Mouse (Mus musculus) embryo, embryonic 10 days (tissue): ENCODE measurements around the gene Dpp6.

Experiments
- DNase-seq: peaks from one replicate; pipeline ENCODE4 v3.0.0-alpha.2; 2015; ENCODE audit warnings: low spot score

Dpp6 gene

DNA sequence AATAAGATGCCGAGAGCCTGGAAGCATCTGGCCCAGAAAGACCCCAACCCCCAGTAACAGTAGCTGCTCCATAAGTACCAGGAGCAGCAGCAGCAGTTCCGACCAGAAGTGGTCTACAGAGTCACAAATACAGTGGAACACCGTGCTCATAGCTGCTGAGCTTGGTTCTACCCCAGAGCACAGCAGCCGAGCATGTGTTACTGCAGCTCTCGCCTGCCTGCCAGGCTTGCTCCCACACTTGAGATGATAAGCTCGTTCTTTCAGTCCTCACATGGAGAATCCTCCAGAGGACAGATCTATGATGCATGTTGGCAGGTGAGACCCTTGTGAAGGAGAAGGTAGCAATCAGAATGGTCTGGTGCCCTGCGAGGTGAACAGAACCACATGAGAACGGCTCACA is 474.4 kb downstream of the Dpp6 start:
- no peak for DNase-seq

DNA sequence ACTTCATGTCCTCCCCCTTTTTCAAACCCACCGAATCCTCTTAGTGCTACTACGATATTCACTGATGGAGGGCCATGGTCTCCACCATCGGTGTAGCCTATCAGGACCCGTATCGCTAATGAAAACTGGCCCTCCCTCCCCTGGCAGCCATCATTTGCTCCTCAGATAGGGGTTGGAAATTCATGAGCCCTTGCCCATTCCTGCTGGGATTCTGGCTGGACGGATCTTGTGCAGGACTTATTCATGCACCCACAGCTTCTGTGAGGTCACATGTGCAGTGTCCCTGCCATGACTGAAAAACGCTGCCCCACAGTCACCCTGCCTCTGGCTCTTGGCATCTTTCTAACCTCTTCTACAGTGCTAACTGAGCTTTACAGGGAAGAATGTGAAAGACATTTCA is 475.2 kb downstream of the Dpp6 start:
- no peak for DNase-seq

DNA sequence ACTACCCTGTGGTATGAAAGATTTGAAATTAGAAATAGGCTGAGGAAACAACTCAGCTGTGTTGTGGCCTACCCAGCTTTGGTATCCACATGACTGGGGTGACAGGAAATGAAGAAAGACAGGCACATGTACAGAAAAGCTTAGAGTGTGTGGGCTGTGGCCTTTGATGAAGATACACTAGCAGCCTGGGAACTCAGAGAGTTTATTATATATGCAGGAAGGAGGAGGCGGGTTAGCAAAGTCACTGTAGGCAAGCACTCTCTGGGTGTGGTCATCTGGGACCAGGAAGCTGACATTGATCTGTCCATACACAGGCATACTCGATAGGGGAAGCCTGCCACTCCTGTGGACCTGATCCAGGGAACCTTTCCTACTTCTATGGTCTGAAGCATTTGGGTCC is 487.1 kb downstream of the Dpp6 start:
- DNase-seq = no peak

DNA sequence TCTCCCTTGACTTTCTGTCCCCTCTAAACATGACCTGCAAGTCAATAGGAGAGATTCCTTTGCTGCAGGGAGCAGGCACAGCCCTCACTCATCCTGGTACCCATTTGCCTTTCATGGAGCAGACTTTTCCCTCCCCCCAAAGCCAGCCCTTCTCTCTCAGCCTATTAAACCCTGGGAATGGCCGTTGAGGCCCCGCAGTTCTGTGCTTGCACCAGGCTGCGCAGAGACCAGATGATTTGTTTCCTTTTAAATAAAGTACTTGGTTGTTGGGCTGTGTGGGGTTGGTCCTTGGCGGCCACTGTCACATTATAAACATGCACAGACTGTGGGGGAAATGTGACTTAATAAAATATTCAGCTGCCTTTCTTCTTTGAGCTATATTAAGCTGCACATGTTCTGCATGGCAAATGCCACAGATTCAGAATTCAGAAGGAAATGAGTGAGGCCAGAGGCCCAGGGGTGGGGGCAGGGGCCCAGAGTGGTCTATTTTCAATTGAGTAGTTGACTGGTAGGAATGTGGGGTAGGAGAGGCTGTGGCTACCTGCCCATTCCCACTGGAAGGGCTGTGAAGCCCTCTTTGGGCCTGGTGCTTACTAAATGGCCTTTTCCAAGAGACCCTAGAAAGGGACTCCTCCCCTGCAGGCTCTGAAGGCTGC is 489.6 kb downstream of the Dpp6 start:
- no peak for DNase-seq

GRCm38 (mm10) chr5:27310217-27310616 is 493.2 kb downstream of the Dpp6 start:
- no peak for DNase-seq

DNA sequence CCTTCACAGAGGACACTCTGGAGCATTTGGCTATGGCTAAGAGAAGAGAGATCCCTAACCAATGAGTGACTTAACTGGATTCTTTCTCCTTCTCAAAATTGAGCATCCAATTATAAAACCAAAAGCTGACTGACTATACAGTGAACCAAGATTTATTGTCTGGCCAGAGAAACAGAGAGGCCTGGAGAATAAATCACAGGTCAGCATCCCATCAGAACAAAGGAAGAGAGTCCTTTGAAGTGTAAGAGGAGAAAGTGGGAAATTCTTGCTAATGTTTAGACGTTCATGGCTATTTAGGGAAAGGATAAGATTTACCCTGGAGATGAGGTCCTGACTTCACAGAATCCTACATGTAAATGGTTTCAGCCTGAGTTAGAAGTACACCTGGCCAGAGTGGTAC is 499.7 kb downstream of the Dpp6 start:
- DNase-seq = no peak

DNA sequence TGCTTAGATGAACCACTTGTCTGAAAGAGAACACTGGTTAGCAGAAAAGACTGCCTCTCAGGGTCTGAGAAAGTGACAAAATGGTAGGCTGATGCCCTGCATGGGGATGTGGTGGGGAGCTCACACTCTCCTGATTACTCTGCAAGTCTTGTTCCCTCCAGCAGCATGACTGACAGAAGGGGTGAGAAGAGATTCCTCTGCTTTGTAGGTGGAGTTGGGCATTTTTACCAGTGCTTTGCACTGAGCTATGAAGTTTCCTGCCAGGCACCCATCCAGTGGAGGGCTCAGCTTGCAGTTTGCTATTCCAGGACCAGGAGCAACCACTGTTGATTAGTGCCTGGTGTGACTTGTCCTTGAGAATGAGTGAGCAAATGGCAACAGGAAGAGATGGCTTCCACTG is 500.3 kb downstream of the Dpp6 start:
- no peak for DNase-seq

GRCm38 (mm10) chr5:27317832-27318231 is 500.8 kb downstream of the Dpp6 start:
- DNase-seq = no peak

DNA sequence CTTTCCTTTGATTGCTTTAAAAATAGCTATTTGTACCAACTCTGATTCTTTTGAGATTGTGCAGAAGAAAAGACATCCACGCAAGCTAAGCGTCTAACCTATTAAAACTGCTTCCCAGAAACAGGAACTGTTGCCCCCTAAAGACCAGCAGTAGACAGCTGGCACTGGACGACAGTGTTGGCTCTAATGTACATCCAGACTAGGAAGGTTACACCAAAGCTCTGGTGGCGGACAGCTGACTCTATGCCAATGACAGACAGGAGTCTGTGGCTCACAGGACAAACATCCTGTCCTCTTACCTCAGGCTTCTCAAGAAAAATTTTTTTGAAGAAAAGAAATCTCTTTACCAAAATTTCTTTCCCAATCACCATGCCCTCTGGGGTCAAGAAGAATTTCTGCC is 502.7 kb downstream of the Dpp6 start:
- no peak for DNase-seq

DNA sequence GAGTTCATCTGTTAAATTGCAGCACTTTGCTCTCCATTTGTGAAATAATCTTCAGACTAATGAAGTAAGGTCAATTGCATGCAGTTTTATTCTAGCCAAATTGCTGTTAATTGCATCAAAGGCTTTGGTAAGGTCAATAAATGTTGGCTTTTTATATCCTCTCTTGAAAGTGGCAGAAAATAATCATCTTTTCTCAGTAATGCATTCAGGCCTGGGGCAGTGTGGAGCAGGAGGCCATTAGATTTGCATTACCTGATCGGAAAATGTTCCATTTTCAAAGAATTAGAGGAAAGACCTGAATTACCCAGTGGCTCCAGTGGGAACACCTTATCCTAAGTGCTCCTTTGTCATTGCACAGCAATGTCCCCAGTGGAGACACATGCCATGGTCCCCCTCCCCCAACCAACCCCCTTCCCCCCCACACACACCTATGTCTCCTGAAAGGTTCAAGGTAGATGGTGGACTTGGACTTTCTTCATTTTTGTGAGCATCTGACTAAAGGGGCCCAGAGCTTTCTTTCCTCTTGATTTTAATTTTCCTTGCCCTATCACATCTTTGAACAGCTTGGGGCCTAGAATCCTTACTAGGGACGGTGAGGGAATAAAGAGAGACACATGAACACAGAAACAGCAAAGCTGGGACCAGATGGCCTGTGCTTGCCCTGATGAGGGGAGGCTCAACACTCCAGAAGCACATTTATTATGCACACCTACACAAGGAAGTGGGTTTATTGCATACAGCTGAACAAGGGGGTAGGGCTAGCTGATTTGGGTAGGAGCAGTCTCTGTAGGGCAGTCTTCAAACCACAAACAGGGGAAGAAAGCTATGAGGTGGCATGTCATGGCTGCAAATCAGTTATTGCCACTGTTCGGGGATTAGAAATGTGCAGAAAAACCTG is 506.1 kb downstream of the Dpp6 start:
- no peak for DNase-seq

GRCm38 (mm10) chr5:27324346-27324928 is 507.4 kb downstream of the Dpp6 start:
- no peak for DNase-seq

GRCm38 (mm10) chr5:27336698-27337097 is 519.7 kb downstream of the Dpp6 start:
- DNase-seq = no peak

DNA sequence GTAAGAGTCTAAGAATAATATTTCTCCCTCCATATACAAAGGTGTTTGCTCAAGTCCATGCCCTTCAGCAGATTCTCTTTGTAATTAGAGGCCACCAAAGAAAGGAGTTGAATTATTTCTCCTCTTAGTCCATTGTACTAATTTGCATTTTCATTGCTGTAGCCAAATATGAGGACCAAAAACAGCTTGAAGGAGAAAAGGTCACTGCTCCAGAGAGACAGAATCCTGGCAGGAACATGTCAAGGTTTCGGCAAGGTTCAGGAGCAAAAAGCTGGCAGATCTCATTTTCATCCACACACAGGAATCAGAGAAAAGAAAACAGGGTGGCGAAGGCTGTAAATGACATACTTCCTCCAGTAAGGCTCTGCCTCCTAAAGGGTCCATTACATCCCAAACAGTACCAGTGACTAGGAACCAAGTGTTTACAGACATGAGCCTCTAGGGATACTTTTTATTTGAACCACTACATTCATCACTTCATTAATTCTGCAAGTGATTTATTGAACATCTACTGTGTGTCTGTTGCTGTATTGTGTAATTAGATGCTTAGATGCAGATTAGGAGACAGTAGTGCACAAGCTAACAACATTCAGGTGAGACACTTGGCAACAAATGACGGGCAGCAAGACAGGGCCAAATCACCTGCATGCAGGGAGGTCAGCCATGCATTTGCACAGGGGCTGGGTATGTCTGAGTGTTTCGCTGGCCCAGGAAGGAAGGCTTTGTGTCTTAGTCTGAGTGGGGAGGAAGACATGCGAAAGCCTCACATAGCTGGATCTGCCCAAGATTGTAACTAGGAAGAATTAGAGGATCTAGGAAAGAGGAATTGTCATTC is 522.4 kb downstream of the Dpp6 start:
- DNase-seq = no peak

DNA sequence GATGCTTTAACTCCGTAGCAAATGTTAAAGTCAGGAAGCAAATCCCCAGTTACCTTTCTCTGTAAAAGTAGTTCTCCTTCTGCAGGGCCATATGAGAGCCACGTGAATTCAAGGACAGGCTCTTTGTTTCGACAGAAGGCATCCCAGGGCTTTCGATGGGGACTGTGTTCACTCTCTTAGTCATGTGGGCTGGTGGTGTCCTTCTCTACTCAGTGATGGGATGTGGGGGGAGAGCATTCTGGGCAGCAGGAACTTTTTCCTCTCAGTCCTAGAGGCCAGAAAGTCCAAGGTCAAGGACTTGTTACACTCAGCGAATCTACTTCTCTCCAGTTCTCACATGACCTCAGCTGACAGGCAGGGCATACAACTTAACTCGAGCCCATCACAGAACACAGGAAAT is 525.3 kb downstream of the Dpp6 start:
- DNase-seq = no peak

- DNase-seq = no peak
Observed at GRCm38 (mm10) chr5:27343626-27344025, 526.6 kb downstream of the Dpp6 start.

GRCm38 (mm10) chr5:27348181-27349095 is 531.4 kb downstream of the Dpp6 start:
- no peak for DNase-seq

- no peak for DNase-seq
Observed at GRCm38 (mm10) chr5:27357630-27358029, 540.6 kb downstream of the Dpp6 start.

DNA sequence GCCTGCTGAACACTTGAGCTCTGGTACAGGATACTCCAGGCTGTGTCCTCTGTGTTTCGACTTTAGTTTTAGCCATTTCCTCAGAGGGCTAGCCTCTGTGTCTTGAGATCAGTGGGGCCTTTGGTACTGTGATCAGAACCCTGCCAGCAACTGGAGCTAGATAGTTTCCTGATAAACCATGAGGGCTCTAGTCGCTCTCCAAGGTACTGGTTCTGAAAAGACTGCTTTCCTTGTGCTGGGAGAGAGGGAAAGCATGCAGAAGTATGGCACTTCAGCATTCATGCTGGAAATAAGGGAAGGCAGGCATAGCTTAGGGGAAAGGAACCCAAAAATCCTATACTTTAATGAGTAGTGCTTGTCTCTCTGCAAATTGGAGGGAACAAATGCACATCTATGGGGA is 548.9 kb downstream of the Dpp6 start:
- DNase-seq = peak; percentile 33

- DNase-seq = no peak
Observed at GRCm38 (mm10) chr5:27370814-27371213, 553.8 kb downstream of the Dpp6 start.

GRCm38 (mm10) chr5:27373931-27374330 is 556.9 kb downstream of the Dpp6 start:
- DNase-seq = no peak

GRCm38 (mm10) chr5:27375841-27376240 is 558.8 kb downstream of the Dpp6 start:
- DNase-seq = no peak
